Mouse (Mus musculus) layer of hippocampus, postnatal 14 days (tissue): Measurements from ENCODE around the gene Hoxa13. TPM values are rescaled to one million over a fixed set of nuclear protein-coding genes. Genes with fewer than 3 reads are reported as not detected.

ENCODE experiments used
- DNase-seq, 2 experiments: peaks; one replicate each; pipeline ENCODE4 v3.0.0; 2021 to 2022; ENCODE audit warnings: low spot score in 2 of 2, mixed read lengths in 1 of 2
- long read RNA-seq, 2 experiments: library from polyadenylated mRNA; stranded (forward); transcript quantifications; one replicate each; pipeline ENCODE4 v2.0.0; 2021
- total RNA-seq, 2 experiments: library from RNA; stranded (reverse); gene quantifications; 2 replicates each; pipeline ENCODE4 v1.2.3; 2021

Gene Hoxa13
- not detected for total RNA-seq
- long read RNA-seq, experiment 1, result 0 reads
- long read RNA-seq, experiment 2, result 0 reads

DNA sequence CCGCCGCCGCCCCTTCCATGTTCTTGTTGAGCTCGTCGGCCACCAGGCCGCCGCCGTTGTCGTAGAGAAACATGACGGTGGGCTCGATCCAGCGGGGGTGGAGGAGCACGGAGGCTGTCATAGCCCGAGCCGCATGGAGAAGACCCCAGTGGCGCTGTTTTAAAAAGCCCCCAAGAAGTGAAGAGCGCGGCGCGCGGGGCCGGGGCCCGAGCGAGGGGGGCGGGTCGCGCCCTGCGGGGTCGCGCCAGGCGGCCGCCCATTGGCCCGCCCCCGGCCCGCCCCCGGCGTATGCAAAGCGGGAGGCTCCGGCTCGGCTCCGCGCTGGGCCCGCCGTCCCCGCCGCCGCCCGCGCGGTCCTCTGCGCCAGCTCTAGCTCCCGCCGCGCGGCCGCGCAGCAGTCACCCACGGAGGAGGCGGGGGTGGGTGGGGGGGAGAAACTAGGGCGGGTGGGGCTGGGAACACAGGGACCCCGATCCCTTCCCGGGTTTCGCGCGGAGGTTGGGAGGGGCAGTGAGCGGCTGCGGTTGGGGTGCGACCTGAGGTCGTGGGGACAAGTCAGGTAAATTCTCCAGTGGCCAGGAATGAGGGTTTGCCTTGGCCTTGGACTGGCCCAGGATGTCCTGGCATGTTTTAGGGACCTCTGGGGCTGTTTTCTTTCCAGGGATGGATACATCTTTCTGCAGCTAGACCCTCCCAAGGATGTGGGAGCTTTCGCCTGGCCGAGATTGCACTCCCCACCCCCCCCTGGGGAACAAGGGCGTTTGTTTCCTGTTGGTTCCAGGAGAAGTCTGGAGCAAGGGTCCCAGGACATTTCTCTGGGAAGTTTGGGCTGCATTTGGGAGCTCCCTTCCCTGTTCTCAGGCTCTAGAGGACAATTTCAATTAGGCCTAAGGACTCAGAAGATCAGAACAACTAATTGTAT lies at the start of gene Hoxa13:
TSS of gene Hoxa13 (minus strand) at position 227 of the 922 bp plus-strand sequence.
- DNase-seq, result no peak

DNA sequence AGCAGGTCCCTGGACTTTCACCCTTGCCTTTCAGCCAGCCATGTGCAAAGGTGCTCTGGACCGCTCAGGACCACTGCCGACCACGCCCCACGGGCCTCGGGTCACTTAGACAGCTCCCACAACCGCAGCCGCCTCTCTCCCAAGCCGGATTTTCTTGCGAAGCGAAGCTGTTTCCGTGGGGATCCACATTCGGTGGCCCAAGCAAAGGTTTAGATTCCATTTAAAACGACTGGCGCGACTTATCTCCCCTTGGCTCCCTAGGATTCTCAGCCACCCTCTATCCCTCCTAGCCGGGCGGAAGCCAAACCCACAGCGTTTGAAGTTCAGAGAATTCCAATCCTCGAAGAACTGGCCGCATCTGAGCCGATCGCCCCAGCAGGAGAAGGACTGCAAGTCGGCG lies 49.7 kb upstream of the Hoxa13 start:
- no peak for DNase-seq

DNA sequence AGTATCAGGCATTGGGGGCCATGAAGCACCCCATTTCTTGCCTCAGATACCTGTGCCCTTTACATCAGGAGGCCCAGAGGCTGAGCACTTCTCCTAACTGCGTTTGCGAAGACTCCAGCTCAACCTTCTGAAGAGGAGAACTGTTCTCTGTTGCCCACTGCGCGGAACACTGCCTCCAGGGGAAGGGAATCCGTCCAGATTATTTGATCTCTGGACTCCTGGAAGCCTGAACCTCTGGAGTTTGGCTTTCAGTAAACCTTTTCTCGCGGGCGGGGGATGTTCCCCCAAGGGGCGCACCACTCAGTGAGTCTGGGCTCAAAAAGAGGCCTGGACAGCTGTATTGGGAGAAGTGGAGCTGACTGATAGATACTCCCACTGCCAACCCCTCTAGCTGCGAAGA lies 49.1 kb upstream of the Hoxa13 start:
- no peak for DNase-seq

DNA sequence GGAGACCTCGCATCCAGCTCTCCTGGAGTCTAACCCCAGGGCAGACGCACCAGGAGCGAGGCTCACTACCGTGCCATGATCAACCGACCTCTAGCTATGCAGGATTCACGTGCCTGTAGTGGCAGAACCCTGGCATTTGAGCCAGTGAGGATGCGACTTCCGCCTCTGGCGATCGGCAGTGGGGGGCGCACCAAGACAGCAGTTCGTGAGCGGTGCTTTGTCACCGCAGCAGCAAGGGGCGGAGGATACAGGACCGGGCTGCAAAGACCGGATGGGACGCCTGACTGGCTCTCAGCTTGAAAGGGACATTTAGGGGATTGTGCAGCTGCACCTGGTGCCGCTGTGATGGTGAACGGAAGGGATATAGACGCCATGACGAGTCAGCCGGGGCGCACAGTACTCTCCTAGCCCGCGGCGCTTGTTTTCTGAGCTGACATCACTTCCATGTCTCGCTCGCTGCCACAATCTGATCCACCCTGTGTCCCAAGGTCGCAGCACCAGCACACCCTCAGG lies 45.3 kb upstream of the Hoxa13 start:
- DNase-seq, result peak; percentile 59 to 62

DNA sequence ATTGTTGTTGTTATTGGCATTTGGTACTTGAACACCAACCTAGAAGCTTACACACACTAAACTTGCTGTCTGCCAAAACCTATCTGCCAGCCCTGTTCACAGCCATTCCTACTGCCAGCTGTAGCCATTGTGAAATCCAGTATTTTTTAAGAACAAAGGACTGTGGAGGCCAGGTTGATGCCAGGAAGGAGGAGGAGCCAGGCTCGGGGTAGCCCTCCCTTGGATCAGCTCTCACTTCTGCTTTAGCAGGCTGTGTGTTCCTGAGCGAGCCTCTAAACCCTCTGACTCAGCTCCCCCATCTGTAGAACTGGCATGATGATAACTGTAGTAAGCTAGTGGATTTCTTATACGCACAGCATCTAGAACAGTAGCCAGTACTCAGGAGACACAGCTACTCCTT lies 42.7 kb upstream of the Hoxa13 start:
- DNase-seq, result no peak

DNA sequence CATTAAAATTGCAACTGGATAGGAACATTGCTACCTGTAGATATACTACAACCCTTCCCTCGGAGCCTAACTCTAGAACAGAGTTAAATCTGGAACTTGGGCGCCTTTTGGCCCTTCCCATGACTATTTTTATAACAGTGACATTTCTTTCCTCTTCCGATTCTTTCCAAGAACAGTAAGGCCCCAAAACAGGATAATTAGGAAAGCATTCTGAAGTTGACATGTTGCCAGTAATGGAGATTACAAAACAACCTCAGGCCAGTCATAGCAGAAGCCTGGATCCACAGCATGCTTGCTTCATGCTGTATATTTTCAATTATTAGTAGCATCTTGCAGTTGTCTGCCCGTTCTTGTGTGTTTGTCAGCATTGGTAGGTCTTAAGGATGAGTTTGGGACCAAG lies 40.1 kb upstream of the Hoxa13 start:
- no peak for DNase-seq

DNA sequence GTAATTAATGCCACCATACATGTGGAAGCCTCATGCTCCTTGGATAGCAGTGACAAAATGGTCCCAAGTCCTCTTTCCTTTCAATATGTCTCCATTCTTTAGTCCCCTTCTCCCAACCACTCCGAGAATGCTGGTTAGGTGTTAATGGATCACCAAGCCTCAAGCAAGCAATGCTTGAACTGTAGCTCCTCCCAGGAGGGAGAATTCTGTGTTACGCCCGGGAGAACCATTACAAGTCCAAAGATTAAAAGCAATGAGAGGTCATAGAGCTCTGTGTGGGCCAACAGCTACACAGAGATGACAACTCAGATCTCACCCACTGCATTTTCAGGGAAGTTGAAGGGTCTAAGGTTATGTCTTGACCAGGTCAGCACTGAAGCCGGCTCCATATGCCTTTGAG lies 37.8 kb upstream of the Hoxa13 start:
- no peak for DNase-seq

DNA sequence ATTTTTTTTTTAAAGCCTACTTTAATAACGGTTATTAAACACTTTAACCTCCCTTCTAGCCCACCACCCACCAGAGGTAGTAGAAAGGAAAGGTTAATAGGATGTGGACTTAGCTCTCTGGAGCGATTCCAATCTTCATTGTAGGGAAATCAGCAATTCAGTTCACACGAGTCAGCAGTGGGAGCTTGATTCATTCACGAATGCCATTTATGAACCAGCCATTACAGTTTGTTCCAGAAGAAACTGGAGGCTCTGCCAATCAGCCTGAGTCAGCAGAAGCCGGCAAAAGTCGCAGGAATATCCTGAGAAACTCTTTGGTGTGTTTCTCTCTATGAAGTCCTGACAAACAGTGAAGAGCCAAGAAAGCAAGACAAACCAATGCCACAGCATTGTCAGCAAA lies 33.9 kb upstream of the Hoxa13 start:
- DNase-seq, result no peak

DNA sequence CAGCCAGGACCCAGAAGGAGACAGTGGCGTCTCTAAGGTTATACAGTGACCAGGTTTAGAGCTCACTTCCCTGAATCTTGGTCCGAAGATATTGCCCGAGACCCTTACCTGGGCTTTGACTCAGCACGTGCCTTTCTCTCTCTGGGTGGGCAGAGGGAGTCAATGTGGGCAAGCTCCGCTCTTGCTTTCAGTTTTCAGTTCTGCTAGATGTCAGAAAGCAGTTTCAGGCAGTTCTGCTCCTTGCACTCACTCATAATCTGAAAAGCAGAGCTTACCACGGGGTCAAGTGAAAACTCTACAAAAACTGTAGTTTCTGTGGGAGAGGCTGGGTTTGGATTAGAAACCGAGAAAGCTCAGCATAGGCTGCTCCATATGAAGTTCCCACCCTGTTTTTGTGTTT lies 31.6 kb upstream of the Hoxa13 start:
- DNase-seq, result no peak

DNA sequence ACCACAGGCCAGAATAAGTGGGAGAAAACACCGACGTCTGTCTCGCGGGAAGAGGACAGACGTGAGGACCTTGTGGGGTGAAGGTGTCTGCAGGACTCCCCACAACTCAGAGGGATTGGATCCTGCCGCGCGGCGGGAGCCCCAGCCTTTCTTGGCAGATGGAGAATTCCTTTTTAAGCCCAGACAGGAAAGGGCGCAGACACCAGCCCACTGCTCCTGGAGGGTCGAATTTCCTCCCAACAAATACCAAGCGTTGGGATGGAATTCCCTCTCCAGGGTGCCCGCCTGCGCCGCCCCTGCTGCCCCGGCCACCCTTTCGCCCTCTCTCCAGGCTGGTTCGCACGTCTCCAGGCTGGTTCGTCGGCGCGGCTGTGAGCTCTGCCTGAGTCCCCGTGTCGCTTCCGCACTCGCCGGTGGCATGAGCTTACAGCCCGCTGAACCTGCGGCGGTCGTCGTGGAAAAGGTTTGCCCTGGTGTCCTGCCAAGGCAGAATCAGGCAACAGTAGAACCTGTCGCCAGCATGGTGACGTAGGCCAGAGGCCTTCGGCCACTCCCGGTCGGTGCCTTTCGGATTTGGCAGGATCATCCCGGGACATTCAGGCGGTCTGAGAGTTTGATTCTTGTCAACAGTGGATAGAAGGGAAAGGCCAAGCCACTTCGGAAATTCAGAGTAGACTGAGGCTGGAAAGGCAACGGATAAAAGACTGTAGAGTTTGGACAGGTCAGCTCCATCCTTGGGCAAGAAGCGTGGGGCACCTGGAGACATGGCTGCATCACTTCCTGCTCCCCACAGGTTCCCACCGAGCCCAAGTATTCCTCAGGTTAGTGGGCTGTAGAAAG lies 30.6 kb upstream of the Hoxa13 start:
- DNase-seq, result no peak

DNA sequence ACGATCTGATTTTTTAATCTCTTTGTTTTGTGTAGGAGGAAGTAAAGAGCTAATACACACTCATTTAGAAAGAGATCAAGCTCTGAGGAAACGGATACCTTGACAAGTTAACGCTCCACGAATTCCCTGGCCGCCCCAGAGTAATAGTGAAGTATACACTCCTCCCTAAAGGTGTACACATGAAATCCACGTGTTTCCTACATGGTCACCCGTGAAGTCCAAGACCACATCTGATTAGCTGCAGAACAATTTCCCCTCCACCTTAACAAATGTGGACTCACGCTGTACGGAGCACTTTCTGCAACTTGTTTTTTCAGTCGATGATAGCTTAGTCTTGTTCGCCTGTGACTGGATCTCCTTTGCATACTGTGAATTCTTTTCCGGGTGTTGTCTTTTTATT lies 29.5 kb upstream of the Hoxa13 start:
- no peak for DNase-seq

DNA sequence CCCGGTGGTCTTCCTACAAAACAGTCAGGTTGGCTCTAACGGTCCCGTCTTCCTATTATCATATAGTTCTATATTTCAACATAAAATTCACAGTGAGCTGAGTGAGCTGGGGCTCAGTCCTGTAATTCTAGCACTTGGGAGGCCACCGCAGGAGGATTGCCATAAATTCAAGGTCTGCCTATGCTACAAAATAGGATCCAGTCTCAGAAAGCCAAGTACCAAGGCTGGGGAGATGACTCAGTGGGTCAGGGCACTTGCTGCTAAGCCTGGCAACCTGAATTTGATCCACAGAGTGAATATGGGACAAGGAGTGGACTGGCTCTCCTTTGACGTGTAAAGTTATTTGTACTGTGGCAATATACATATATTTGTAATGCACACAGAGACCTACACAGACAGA lies 23.2 kb upstream of the Hoxa13 start:
- DNase-seq, result no peak

DNA sequence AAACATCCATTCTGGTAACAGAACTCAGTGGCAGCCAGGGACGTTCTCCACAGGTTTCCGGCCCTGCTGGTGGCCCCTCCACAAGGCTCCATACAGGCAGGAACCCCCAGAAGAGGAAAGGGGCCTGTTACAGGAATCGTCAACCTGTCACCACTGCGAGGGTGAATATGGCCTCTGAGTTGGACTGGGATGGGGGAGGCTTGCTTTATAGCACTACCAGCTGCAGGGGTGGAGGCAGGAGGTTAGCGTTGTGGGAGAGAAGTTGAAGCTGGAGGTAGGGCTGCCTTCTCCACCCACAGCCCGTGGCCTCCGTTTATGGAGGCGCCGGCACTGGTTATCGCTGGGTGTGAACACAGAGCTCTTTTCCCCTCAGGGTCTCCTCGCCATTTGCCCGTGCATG lies 20.4 kb upstream of the Hoxa13 start:
- DNase-seq, result no peak

DNA sequence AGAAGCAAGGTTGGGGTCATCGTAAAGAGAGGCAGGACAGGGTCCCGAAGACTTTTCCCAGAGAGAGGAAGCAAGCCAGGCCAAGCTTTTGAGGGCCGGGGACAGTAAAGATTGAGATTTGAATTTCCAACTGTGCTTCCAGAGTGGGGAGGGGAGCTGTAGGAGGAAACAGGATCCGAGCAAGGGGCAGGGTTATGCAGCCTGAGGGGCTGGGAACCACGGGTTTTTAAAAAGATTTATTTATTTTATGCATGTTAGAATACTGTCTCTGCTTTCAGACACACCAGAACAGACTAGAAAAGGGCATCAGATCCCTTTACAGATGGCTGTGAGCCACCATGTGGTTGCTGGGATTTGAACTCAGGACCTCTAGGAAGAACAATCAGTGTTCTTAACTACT lies 16.2 kb upstream of the Hoxa13 start:
- no peak for DNase-seq

DNA sequence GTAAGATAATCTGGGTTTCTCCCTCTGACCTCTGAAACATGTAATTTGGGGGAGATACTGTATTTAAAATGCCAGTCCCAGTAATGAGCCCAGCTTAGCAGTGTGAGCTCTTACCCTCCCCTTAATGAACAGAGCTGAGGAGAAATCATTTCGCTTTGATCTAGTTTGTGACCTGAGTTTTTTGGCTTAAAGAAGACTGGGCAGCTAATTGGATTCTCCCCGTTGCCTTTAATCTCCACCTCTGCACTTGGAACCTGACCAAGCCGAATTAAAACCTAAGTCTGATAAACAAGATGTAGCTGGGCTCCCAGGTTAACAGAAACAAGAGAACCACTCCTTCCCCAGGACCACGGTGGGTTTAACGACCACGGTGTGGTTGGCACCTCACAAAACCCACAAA lies 15.7 kb upstream of the Hoxa13 start:
- no peak for DNase-seq

DNA sequence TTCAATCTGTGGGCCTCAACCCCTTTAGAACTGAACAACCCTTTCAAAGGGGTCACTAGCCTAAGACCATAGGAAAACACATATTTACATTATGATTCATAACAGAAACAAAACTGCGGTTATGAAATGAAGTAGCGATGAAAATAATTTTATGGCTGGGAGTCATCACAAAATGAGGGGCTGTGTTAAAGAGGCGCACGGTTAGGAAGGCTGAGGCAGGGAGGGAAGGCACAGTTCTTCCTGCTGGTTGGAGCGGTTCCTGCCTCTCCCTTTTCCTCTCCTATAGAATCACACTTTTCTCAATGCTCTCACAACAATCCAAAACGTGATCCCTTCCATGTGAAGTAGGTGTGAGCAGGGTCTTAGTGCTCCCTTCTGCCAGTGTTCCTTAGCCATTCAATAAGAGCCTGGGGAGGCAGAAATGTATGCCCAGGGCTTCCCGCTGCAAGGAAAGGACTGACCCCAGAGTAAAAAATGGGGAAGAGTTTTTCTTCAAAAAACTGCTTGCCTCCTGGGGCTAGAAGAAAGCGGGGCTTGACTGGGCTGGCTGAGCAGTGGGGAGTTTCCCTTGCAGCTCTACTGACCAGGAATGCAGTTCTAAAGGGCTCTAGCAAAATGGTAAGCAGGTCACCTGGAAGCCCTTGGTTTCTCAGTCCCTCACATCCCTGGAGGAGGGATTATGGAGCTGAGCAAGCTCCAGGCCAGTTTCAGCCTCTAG lies 15.0 kb upstream of the Hoxa13 start:
- no peak for DNase-seq

DNA sequence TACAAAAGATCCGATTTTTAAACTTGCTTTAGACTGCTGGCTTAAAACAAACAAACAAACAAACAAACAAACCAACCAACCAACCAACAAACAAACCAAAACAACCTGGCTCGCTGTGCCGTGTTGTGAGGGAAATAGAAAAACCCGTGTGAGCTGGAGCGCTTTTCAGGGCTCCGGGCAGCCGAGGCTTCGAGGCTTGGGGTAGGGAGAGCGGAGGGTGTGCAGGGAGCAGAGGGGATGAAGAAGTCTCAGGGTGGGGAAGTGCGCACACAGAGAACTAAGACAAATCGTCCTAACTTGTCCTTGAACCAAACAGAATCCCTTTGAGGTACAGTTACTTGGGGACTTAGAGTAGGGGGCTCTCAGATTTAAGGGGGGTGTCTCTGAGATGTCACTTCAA lies 13.9 kb upstream of the Hoxa13 start:
- no peak for DNase-seq

DNA sequence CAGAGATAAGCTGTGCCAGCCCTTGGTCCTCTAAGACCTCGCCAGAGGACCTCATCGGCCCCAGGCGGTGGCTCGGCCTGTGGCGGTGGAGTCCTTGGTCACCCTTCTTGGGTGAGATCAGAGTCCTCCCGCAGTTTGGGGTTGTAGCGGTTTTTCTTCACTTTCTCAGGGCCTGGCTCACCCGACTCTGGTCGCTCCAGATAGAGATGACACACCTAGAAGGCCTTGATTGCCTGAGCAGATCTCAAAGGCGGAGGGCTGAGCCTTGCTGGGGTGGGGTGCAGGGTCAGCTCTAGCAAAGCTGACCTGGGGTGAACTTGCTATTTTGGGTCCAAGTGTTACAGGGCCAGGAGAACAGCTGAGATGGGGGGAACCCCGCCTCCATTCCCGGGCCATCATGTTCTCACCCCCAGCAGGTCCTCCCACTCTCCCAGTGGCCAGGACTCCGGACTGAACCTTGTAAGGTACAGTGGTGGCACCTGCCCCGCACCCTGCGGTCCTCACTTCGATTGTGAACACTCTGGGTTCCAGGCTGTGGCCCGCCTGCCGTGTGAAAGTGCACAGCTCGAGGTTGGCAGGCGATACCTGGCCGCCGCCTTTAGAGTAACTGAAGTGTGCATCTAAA lies 13.1 kb upstream of the Hoxa13 start:
- no peak for DNase-seq

DNA sequence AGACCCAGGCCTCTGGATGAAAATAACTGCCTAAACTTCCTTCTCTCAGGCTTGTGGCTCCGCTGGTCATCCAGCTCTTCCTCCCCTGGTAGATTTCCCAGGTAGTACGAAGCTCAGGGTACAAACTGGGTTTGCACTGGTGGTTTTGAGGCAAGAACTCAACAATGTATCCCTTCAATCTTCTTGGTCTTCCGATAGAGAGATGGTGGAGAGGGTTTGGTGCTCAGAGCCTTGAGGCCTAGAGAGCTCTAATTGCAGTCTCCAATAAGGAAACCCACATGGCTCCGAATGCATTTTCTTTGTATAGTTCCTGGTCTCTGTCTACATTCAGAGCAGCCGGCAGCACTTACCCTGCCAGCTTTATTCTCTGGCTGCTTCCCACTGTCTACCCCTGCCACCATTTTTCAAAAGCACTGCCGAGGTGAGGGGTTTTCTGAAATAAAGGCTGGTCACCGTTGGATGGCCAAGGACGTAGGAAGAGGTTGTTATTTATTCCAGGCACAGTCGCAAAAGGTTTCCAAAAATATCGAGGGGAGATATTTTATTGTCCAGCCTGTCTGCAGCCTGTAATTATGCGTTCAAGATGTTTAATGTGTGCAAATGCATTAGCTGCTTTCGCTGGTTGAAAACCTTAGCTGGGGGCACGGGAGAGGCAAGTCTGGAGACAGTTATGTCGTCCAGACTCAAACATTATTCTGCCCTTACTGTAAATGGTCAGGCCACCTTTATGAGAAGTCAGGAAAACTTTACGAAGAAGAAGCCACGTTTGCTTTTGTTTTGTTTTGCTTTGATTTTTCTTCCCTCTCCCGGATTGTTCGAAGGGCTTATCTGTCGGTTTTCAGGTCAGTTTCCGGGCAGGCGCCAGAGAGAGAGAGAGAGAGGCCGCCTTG lies 12.3 kb upstream of the Hoxa13 start:
- DNase-seq, result no peak
